27 mouse cellular contexts compared by ENCODE assay signal in genomic region chr13:95030828-95031227, GRCm38 (mm10).
"Had no signal": no experiment of that assay in that cellular context is flagged by ENCODE, and none has a peak within 500 bp of the region (broad histone marks: within the 10 kb centered on the region; RNA-seq: fewer than 3 reads in every experiment).

No protein-coding gene starts in this region.

- DNase-seq: cerebellum, adult 2 months; cerebellum, adult 8-10 months; cerebellum, adult 9-10 months; cerebellum, adult 9-11 months; cerebellum, postnatal 10 days; cerebellum, postnatal 14 days; cerebellum, postnatal 25 days; cerebellum, postnatal 36 days; embryo, embryonic 11 days; forebrain, postnatal 0 days; gastrocnemius, adult 2 months; gastrocnemius, postnatal 10 days; gastrocnemius, postnatal 14 days; gastrocnemius, postnatal 25 days; gastrocnemius, postnatal 36 days; heart, adult 11 months; heart, adult 18-20 months; heart, adult 2 months had no signal

- H3K27me3 ChIP-seq: embryonic facial prominence, embryonic 12.5 days; embryonic facial prominence, embryonic 13.5 days; embryonic facial prominence, embryonic 15.5 days; forebrain, embryonic 12.5 days had no signal

- H3K9ac ChIP-seq: embryonic facial prominence, embryonic 12.5 days; embryonic facial prominence, embryonic 13.5 days; embryonic facial prominence, embryonic 15.5 days; forebrain, embryonic 12.5 days; forebrain, postnatal 0 days had no signal

- H3K4me2 ChIP-seq: embryonic facial prominence, embryonic 12.5 days; embryonic facial prominence, embryonic 13.5 days; embryonic facial prominence, embryonic 15.5 days; forebrain, embryonic 12.5 days had no signal

- ATAC-seq: forebrain, embryonic 16.5 days; forebrain, postnatal 0 days had no signal

- H3K4me1 ChIP-seq: embryonic facial prominence, embryonic 13.5 days; embryonic facial prominence, embryonic 15.5 days had no signal

- H3K27ac ChIP-seq: embryonic facial prominence, embryonic 10.5 days; embryonic facial prominence, embryonic 12.5 days; embryonic facial prominence, embryonic 13.5 days; embryonic facial prominence, embryonic 15.5 days; forebrain, embryonic 10.5 days; forebrain, embryonic 12.5 days; gastrocnemius, adult 2 months; heart, adult 2 months; heart, embryonic 10.5 days had no signal

- H3K9me3 ChIP-seq: embryonic facial prominence, embryonic 10.5 days; embryonic facial prominence, embryonic 12.5 days; embryonic facial prominence, embryonic 13.5 days; embryonic facial prominence, embryonic 15.5 days; forebrain, embryonic 10.5 days; forebrain, embryonic 12.5 days; heart, embryonic 10.5 days had no signal

- H3K4me3 ChIP-seq: embryonic facial prominence, embryonic 10.5 days; embryonic facial prominence, embryonic 12.5 days; embryonic facial prominence, embryonic 13.5 days; embryonic facial prominence, embryonic 15.5 days; erythroblast, embryonic 14.5 days; forebrain, embryonic 10.5 days; forebrain, embryonic 12.5 days; gastrocnemius, adult 2 months; heart, adult 2 months; heart, embryonic 10.5 days had no signal
